Mouse (Mus musculus): ENCODE data around the gene Samd7. TPM values are rescaled to one million over a fixed set of nuclear protein-coding genes. Genes with fewer than 3 reads are reported as not detected.

Gene Samd7
- polyA plus RNA-seq, 1 experiment: not detected

DNA sequence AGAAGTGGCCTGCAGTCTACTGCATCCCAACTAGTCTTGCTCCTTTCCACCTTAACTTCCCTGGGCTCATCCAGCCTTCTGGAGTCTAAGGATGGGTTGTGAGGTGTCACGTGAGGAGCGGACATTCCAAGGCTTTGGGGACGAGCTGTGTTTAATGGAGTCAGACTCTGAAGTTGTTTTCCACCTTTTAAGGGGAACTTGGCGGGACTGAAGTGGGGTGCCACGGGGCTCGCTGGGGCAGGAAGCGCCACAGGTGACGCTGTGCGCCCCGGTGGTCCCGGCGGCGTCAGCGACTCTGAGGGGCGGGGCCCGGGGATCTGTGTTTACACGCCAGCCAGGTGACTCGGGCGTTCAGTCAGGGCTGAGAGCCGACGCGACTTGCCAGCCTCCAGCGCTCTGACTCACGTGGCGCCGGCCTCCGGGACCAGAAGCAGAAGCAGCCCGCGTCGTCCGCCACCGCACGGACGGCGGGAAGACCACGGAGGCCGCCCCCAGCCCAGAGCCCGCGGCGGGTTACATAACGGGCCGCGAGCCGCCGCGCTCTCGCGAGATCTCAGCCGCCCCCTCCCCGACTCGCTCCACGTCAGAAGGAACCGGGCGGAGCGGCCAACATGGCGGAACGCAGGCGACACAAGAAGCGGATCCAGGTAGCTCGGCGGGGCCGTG lies 46.8 kb downstream of the Samd7 start, which contains the start of gene Sec62:
Gene Sec62 (plus strand): TSS at position 139 of the 666 bp plus-strand sequence.
- H3K79me2 ChIP-seq (ENCODE audit: control insufficient read depth, insufficient read depth): peaks cover 48% of the 10 kb centered on the region
- peak within 1 kb of the TSS; percentile 89 for H3ac ChIP-seq (ENCODE audit: control insufficient read depth, insufficient read length, low read depth)
- no peaks in the 10 kb centered on the region for H3K36me3 ChIP-seq (ENCODE audit: control insufficient read depth, insufficient read depth)
- H3K27me3 ChIP-seq (ENCODE audit: control insufficient read depth, insufficient read depth, insufficient read length): no peaks in the 10 kb centered on the region
- H3K79me3 ChIP-seq (ENCODE audit: low read depth): peaks cover 44% of the 10 kb centered on the region
- peak within 1 kb of the TSS; percentile 66 for H3K4me3 ChIP-seq (ENCODE audit: insufficient read depth, poor library complexity, severe bottlenecking)
- TF ChIP-seq CEBPB (IDR thresholded peaks at IDR 0.05; ENCODE audit: low read depth) (no peak), USF1 (IDR thresholded peaks at IDR 0.05; ENCODE audit: low read depth) (peak; percentile 94), FOSL1 (IDR thresholded peaks at IDR 0.05; ENCODE audit: insufficient read depth, low read length, poor library complexity, severe bottlenecking) (no peak), CTCF (IDR thresholded peaks at IDR 0.05; ENCODE audit: control insufficient read depth, insufficient read depth, insufficient read length) (no peak), MYOD1 (IDR thresholded peaks at IDR 0.05; ENCODE audit: control insufficient read depth, insufficient read length, low read depth) (no peak), MYOG (IDR thresholded peaks at IDR 0.05; ENCODE audit: control insufficient read depth, extremely low read depth, insufficient read length) (no peak)

DNA sequence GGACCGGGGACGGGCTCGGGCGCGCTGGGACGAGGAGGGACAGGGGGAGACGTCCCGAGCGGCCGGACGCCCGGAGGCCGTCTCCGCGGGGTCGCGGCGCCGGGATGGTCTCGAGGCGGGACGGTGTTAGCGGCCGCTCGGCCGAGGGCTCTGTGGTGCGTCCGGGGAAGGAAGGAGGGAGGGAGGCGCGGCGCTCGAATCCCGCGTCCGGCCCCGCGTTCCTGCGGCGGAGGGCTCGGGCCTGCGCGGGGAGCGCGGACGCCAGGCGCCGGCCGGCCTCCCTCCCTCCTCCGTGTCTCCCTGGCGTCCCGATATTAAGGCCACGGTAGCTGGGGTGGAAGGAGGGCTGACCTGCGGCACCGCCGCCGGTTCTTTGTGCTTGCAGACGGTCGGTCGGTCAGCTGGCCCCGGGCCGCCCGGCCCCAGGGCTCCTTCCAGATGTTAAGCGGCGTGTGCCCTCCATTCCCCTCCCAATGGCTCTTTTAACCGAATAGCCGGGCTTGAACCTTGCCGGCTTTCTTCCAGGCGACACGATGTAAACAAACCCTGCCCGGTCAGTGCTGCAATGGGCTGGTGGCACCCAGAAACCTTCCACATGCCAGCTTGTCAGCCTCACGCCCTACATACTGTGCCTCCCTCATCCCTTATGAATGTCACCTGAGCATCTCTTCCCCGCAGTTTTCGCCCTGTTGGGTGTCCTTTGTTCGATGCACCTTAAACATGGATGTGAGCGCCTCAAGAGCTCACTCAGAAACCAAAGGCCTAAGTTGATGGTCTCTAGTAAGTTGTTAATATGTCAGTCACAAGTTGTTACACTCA lies 47.5 kb downstream of the Samd7 start:
- Histone ChIP-seq H3K27me3 (ENCODE audit: control insufficient read depth, insufficient read depth, insufficient read length) (no peaks in the 10 kb centered on the region), H3K79me3 (ENCODE audit: low read depth) (peaks cover 51% of the 10 kb centered on the region), H3K4me3 (ENCODE audit: insufficient read depth, poor library complexity, severe bottlenecking) (peak overlapping the region; percentile 66), H3K36me3 (ENCODE audit: control insufficient read depth, insufficient read depth) (no peaks in the 10 kb centered on the region), H3K79me2 (ENCODE audit: control insufficient read depth, insufficient read depth) (peaks cover 55% of the 10 kb centered on the region), H3ac (ENCODE audit: control insufficient read depth, insufficient read length, low read depth) (peak overlapping the region; percentile 89)
- no peak for TF ChIP-seq CEBPB (IDR thresholded peaks at IDR 0.05; ENCODE audit: low read depth)
- TF ChIP-seq MAX (IDR thresholded peaks at IDR 0.05): no peak
- TF ChIP-seq MYOG (IDR thresholded peaks at IDR 0.05; ENCODE audit: control insufficient read depth, extremely low read depth, insufficient read length): no peak

DNA sequence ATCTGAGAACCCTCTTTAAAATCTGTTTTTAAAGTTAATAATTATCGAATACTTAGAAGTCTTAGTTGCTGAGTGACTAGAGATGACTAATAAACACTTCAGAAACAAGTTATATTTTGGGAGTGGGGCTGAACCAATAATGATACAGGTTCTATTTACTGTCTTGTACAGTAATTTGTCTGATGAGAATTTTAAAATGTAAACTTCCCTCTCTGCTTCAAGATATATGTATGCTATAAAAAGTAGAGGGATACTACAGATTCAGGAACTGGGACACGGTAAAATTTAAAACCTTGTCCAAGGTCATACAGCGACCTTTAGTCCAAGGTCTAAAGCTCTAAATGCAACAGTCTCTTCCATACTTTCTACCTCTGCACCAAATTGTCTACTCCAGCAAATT lies 56.1 kb downstream of the Samd7 start:
- no peak for TF ChIP-seq CTCF (IDR thresholded peaks at IDR 0.05; ENCODE audit: control insufficient read depth, insufficient read depth, insufficient read length)
- TF ChIP-seq MAX (IDR thresholded peaks at IDR 0.05): no peak
- no peak for TF ChIP-seq CEBPB (IDR thresholded peaks at IDR 0.05; ENCODE audit: low read depth)
- TF ChIP-seq FOSL1 (IDR thresholded peaks at IDR 0.05; ENCODE audit: insufficient read depth, low read length, poor library complexity, severe bottlenecking): no peak
- TF ChIP-seq MYOG (IDR thresholded peaks at IDR 0.05; ENCODE audit: control insufficient read depth, extremely low read depth, insufficient read length): no peak
- no peak for TF ChIP-seq MYOD1 (IDR thresholded peaks at IDR 0.05; ENCODE audit: control insufficient read depth, insufficient read length, low read depth)
- TF ChIP-seq USF1 (IDR thresholded peaks at IDR 0.05; ENCODE audit: low read depth): no peak
- H3K4me3 ChIP-seq (ENCODE audit: insufficient read depth, poor library complexity, severe bottlenecking): no peak overlapping the region
- peaks cover 72% of the 10 kb centered on the region for H3K36me3 ChIP-seq (ENCODE audit: control insufficient read depth, insufficient read depth)
- peaks cover 38% of the 10 kb centered on the region for H3K79me3 ChIP-seq (ENCODE audit: low read depth)
- H3K79me2 ChIP-seq (ENCODE audit: control insufficient read depth, insufficient read depth): peaks cover 69% of the 10 kb centered on the region
- H3ac ChIP-seq (ENCODE audit: control insufficient read depth, insufficient read length, low read depth): no peak overlapping the region
- H3K27me3 ChIP-seq (ENCODE audit: control insufficient read depth, insufficient read depth, insufficient read length): no peaks in the 10 kb centered on the region

DNA sequence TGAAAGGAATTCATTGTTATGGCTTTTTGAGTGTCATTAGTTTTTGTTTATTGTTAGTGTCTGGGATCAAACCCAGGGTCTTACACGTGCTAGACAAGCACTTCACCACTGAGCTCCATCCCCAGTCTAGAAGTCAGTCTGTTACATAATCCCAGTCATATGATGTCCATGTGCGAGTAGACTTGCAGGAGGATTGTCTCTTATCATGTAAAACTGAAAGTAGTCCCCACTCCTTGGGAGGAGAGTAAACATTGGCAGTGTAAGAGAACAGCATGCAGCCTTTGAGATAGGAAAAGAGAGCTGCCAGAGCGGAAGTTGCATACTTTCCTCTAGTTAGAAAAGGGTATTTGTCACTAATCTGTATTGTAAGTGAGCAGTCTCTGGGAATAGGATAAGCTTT lies 66.8 kb downstream of the Samd7 start:
- TF ChIP-seq FOSL1 (IDR thresholded peaks at IDR 0.05; ENCODE audit: insufficient read depth, low read length, poor library complexity, severe bottlenecking): no peak
- no peak for TF ChIP-seq MAX (IDR thresholded peaks at IDR 0.05)
- no peak for TF ChIP-seq CEBPB (IDR thresholded peaks at IDR 0.05; ENCODE audit: low read depth)
- no peak for TF ChIP-seq MYOD1 (IDR thresholded peaks at IDR 0.05; ENCODE audit: control insufficient read depth, insufficient read length, low read depth)
- no peak for TF ChIP-seq CTCF (IDR thresholded peaks at IDR 0.05; ENCODE audit: control insufficient read depth, insufficient read depth, insufficient read length)
- no peak for TF ChIP-seq MYOG (IDR thresholded peaks at IDR 0.05; ENCODE audit: control insufficient read depth, extremely low read depth, insufficient read length)
- no peak for TF ChIP-seq USF1 (IDR thresholded peaks at IDR 0.05; ENCODE audit: low read depth)
- Histone ChIP-seq H3K27me3 (ENCODE audit: control insufficient read depth, insufficient read depth, insufficient read length) (no peaks in the 10 kb centered on the region), H3K36me3 (ENCODE audit: control insufficient read depth, insufficient read depth) (peaks cover 81% of the 10 kb centered on the region), H3K79me3 (ENCODE audit: low read depth) (peaks cover 4% of the 10 kb centered on the region), H3K79me2 (ENCODE audit: control insufficient read depth, insufficient read depth) (peaks cover 12% of the 10 kb centered on the region), H3ac (ENCODE audit: control insufficient read depth, insufficient read length, low read depth) (no peak overlapping the region), H3K4me3 (ENCODE audit: insufficient read depth, poor library complexity, severe bottlenecking) (no peak overlapping the region)

Other genes starting within 250 kb of the Samd7 start
- 1.3 TPM for gene Mecom, start 198.3 kb upstream of the Samd7 start, polyA plus RNA-seq (2012; fragmentation: generic; extraction: Trizol)
- gene Actrt3, start 146.4 kb upstream of the Samd7 start, polyA plus RNA-seq (2012; fragmentation: generic; extraction: Trizol): 0.02 TPM
- 3.5 TPM for gene Mynn, start 144.2 kb upstream of the Samd7 start, polyA plus RNA-seq (2012; fragmentation: generic; extraction: Trizol)
- not detected for gene Lrriq4, start 101.8 kb upstream of the Samd7 start, polyA plus RNA-seq (2012; fragmentation: generic; extraction: Trizol)
- not detected for gene Lrrc34, start 98.4 kb upstream of the Samd7 start, polyA plus RNA-seq (2012; fragmentation: generic; extraction: Trizol)
- not detected for gene Lrrc31, start 46.5 kb upstream of the Samd7 start, polyA plus RNA-seq (2012; fragmentation: generic; extraction: Trizol)
- gene Sec62, start 46.6 kb downstream of the Samd7 start, polyA plus RNA-seq (2012; fragmentation: generic; extraction: Trizol): 13.0 TPM
- gene Gpr160, start 109.7 kb downstream of the Samd7 start, polyA plus RNA-seq (2012; fragmentation: generic; extraction: Trizol): 0.07 TPM
- gene Phc3, start 223.1 kb downstream of the Samd7 start, polyA plus RNA-seq (2012; fragmentation: generic; extraction: Trizol): 4.6 TPM
- gene Prkci, start 249.5 kb downstream of the Samd7 start, polyA plus RNA-seq (2012; fragmentation: generic; extraction: Trizol): 17.5 TPM